ENCODE assay signal across 8 mouse cellular contexts in the genomic region with DNA sequence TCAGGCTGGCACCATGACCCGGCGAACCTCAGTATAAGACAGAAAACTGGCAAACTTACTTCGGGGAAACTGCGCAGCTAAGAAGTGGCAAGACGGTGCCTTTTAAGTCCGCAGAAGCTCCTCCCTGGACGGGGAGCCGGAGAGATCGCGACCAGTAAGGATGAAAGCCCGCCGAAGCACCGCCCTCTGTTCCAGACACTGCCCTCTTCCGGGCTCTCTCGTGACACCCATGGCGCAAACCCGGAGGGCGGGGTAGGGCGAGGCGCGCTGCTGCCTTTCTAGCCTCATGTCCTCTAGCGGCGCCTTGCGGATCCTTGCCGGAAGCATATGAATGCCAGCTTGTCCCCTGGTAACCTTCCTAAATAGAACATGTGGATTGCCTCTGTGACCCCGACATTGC. TPM values are rescaled to one million over a fixed set of nuclear protein-coding genes. Genes with fewer than 3 reads are reported as not detected.
A peak's percentile ranks its signal among the peaks of the same experiment; 100 is the strongest.
DNase-seq lines count a peak whose midpoint lies in the region; ATAC-seq and TF ChIP-seq lines count a peak whose summit lies in the region.

Gene Sat1, minus strand, starts transcription at position 179 of the 400 bp plus-strand sequence.

- WGBS in forebrain, embryonic 13.5 days: 16% methylated on average over 26 of the region's 26 CpGs
- 11% methylated on average over 26 of the region's 26 CpGs for WGBS in large intestine, adult 2 months
- WGBS in liver, postnatal 0 days (ENCODE audit: insufficient replicate concordance): 10% methylated on average over 24 of the region's 26 CpGs
- WGBS in neural tube, embryonic 14.5 days: 12% methylated on average over 26 of the region's 26 CpGs

- H3K36me3 ChIP-seq in E14TG2a.4 (ENCODE audit: insufficient read depth, low read length): peaks cover 16% of the 10 kb centered on the region
- H3K36me3 ChIP-seq in forebrain, embryonic 13.5 days (ENCODE audit: poor library complexity, severe bottlenecking): no peaks in the 10 kb centered on the region
- H3K36me3 ChIP-seq in liver, postnatal 0 days (replicated peaks; ENCODE audit: insufficient read depth, low read length): 0 out of 2 replicates have a peak, but pooled peaks cover 5% of the 10 kb centered on the region
- no peaks in the 10 kb centered on the region for H3K36me3 ChIP-seq in neural tube, embryonic 14.5 days (ENCODE audit: control insufficient read depth, insufficient read depth, low read length)

- H3K9ac ChIP-seq in forebrain, embryonic 13.5 days: peak within 1 kb of the TSS; percentile 57
- peak within 1 kb of the TSS; percentile 79 for H3K9ac ChIP-seq in liver, postnatal 0 days (replicated peaks)
- H3K9ac ChIP-seq in neural tube, embryonic 14.5 days (replicated peaks; ENCODE audit: low read depth, low read length): no peak within 1 kb of the TSS; the same call in 1 of the 2 replicates

- intact Hi-C loops in heart, postnatal 10 days (cut with DNase I): loop anchor here (1.0 to 5.0 kb wide), 2 partner anchors 71 to 111 kb away; no protein-coding TSS in a partner anchor

- H3K9me3 ChIP-seq in E14TG2a.4 (ENCODE audit: low read length): no peaks in the 10 kb centered on the region
- no peaks in the 10 kb centered on the region for H3K9me3 ChIP-seq in forebrain, embryonic 13.5 days (replicated peaks)
- H3K9me3 ChIP-seq in liver, postnatal 0 days (ENCODE audit: low read length): no peaks in the 10 kb centered on the region
- no peaks in the 10 kb centered on the region for H3K9me3 ChIP-seq in neural tube, embryonic 14.5 days (ENCODE audit: control insufficient read depth, low read length)

- H3K27me3 ChIP-seq in E14TG2a.4 (ENCODE audit: insufficient read depth, low read length): no peaks in the 10 kb centered on the region
- no peaks in the 10 kb centered on the region for H3K27me3 ChIP-seq in forebrain, embryonic 13.5 days
- no peaks in the 10 kb centered on the region for H3K27me3 ChIP-seq in liver, postnatal 0 days (ENCODE audit: insufficient read depth, low read length)
- H3K27me3 ChIP-seq in neural tube, embryonic 14.5 days (ENCODE audit: control insufficient read depth, insufficient read depth, low read length): no peaks in the 10 kb centered on the region

- DNase-seq in c-Kit-positive CD71-positive TER-119-positive erythroid progenitor cells, embryonic 14.5 days (ENCODE audit: low spot score): peak; percentile 83
- DNase-seq in heart, postnatal 10 days: peak; percentile 92 to 93
- no peak for DNase-seq in large intestine, adult 2 months (ENCODE audit: low read depth, low spot score)
- DNase-seq in liver, postnatal 0 days: peak; percentile 92
- peak; percentile 89 for DNase-seq in testis, postnatal 10 days (ENCODE audit: low spot score)

- H3K4me2 ChIP-seq in forebrain, embryonic 13.5 days: peak within 1 kb of the TSS; percentile 59
- peak within 1 kb of the TSS; percentile 69 for H3K4me2 ChIP-seq in liver, postnatal 0 days (ENCODE audit: low read depth, low read length)
- H3K4me2 ChIP-seq in neural tube, embryonic 14.5 days (ENCODE audit: low read depth, low read length): peak within 1 kb of the TSS; percentile 48

- peak; percentile 98 for ATAC-seq in forebrain, embryonic 13.5 days
- ATAC-seq in liver, postnatal 0 days: peak; percentile 99
- peak; percentile 99 for ATAC-seq in neural tube, embryonic 14.5 days (ENCODE audit: low read depth)

- H3K4me3 ChIP-seq in E14TG2a.4 (replicated peaks; ENCODE audit: low read length): peak within 1 kb of the TSS; percentile 82
- peak within 1 kb of the TSS; percentile 43 for H3K4me3 ChIP-seq in forebrain, embryonic 13.5 days
- peak within 1 kb of the TSS; percentile 67 for H3K4me3 ChIP-seq in liver, postnatal 0 days (ENCODE audit: low read depth, low read length)
- peak within 1 kb of the TSS; percentile 44 for H3K4me3 ChIP-seq in neural tube, embryonic 14.5 days (ENCODE audit: low read depth, low read length)

- TF ChIP-seq EP300 in liver, postnatal 0 days (IDR thresholded peaks at IDR 0.05; ENCODE audit: low read depth): no peak

- TF ChIP-seq CTCF in E14TG2a.4 (conservative IDR thresholded peaks at IDR 0.05; ENCODE audit: low read length): peak; percentile 19
- TF ChIP-seq CTCF in liver, postnatal 0 days (IDR thresholded peaks at IDR 0.05; ENCODE audit: low read depth): peak; percentile 88

- H3K27ac ChIP-seq in forebrain, embryonic 13.5 days: no peak within 1 kb of the TSS
- peak within 1 kb of the TSS; percentile 83 for H3K27ac ChIP-seq in liver, postnatal 0 days (ENCODE audit: low read depth)
- H3K27ac ChIP-seq in neural tube, embryonic 14.5 days (ENCODE audit: low read depth, low read length): no peak within 1 kb of the TSS

- peaks cover 4% of the 10 kb centered on the region; the same call in 1 of the 2 replicates for H3K4me1 ChIP-seq in E14TG2a.4 (replicated peaks; ENCODE audit: low read depth, low read length)
- H3K4me1 ChIP-seq in forebrain, embryonic 13.5 days: 0 out of 2 replicates have a peak, but pooled peaks cover 3% of the 10 kb centered on the region
- no peaks in the 10 kb centered on the region for H3K4me1 ChIP-seq in liver, postnatal 0 days (ENCODE audit: insufficient read depth)
- H3K4me1 ChIP-seq in neural tube, embryonic 14.5 days (ENCODE audit: control insufficient read depth, insufficient read depth, low read length): no peaks in the 10 kb centered on the region

RNA-seq across cellular contexts. Expression of gene Sat1, which starts in this region (rescaled TPM):
- polyA plus RNA-seq in forebrain, embryonic 13.5 days (2015; fragmentation: Nextera tagmentation; extraction: Ambion mirVana): 57.8 and 64.3 TPM in 2 replicates
- 10 to 100 TPM; 36.3 to 50.3 TPM for total RNA-seq in heart, postnatal 10 days (2021)
- polyA plus RNA-seq in large intestine, adult 2 months (2012; rRNA removed): 61.1 and 66.4 TPM in 2 replicates
- polyA plus RNA-seq in liver, postnatal 0 days (2015; fragmentation: Nextera tagmentation; extraction: Ambion mirVana): 179 and 186 TPM in 2 replicates
- polyA plus RNA-seq in neural tube, embryonic 14.5 days (2014; fragmentation: Nextera tagmentation; extraction: Ambion mirVana): 63.1 and 75.1 TPM in 2 replicates
